Comparison of ENCODE assay signal across 20 mouse cellular contexts in genomic region chr14:57282591-57282990, GRCm38 (mm10).
"Had no signal": no experiment of that assay in that cellular context is flagged by ENCODE, and none has a peak within 500 bp of the region (broad histone marks: within the 10 kb centered on the region; RNA-seq: fewer than 3 reads in every experiment).

No protein-coding gene starts in this region.

- H3K4me2 ChIP-seq: heart, embryonic 12.5 days; hindbrain, embryonic 13.5 days; hindbrain, embryonic 15.5 days; limb, embryonic 12.5 days had no signal

- H3K9ac ChIP-seq: heart, embryonic 12.5 days; hindbrain, embryonic 13.5 days; hindbrain, embryonic 15.5 days; limb, embryonic 12.5 days had no signal

- H3K4me3 ChIP-seq: gastrocnemius, adult 2 months; heart, embryonic 10.5 days; heart, embryonic 12.5 days; hindbrain, embryonic 13.5 days; hindbrain, embryonic 15.5 days; layer of hippocampus, adult 2 months; left cerebral cortex, adult 2 months; limb, embryonic 10.5 days; limb, embryonic 12.5 days had no signal

- H3K9me3 ChIP-seq: heart, embryonic 10.5 days; heart, embryonic 12.5 days; hindbrain, embryonic 13.5 days; hindbrain, embryonic 15.5 days; limb, embryonic 10.5 days; limb, embryonic 12.5 days had no signal

- ATAC-seq: hindbrain, postnatal 0 days had no signal

- H3K36me3 ChIP-seq: heart, embryonic 10.5 days; heart, embryonic 12.5 days; hindbrain, embryonic 13.5 days; hindbrain, embryonic 15.5 days; limb, embryonic 10.5 days; limb, embryonic 12.5 days had no signal

- DNase-seq: gastrocnemius, adult 2 months; gastrocnemius, postnatal 10 days; gastrocnemius, postnatal 25 days; heart, adult 18-20 months; heart, postnatal 10 days; kidney, adult 18-20 months; kidney, adult 8-10 months; kidney, postnatal 10 days; kidney, postnatal 25 days; kidney, postnatal 4 days; liver had no signal

- H3K27me3 ChIP-seq: hindbrain, embryonic 13.5 days; hindbrain, embryonic 15.5 days; limb, embryonic 12.5 days had no signal

- H3K4me1 ChIP-seq: hindbrain, embryonic 15.5 days had no signal

- H3K27ac ChIP-seq: gastrocnemius, adult 2 months; heart, embryonic 10.5 days; hindbrain, embryonic 13.5 days; hindbrain, embryonic 15.5 days; hindbrain, postnatal 0 days; layer of hippocampus, adult 2 months; left cerebral cortex, adult 2 months; limb, embryonic 10.5 days; limb, embryonic 12.5 days had no signal
